Mouse (Mus musculus) olfactory bulb, adult 2 months (tissue): ENCODE measurements at regions not wholly inside any gene's neighbourhood (a gene's known extent, or its start where the extent isn't known, plus 50 kb on each side); places are given as distances from the start of the nearest gene placed in this dataset.

ENCODE experiments used
- H3K27ac ChIP-seq: fragments of 200-500 bp; 2 replicates; pipeline ENCODE4 v1.5.1; 2012; ENCODE audit warnings: low read depth, low read length; ENCODE audit not compliant: insufficient read depth
- H3K4me1 ChIP-seq: fragments of 200-500 bp; 2 replicates; pipeline ENCODE4 v1.6.1; 2012; ENCODE audit warnings: low read length; ENCODE audit not compliant: control insufficient read depth, insufficient read depth
- H3K4me3 ChIP-seq: fragments of 200-500 bp; 2 replicates; pipeline ENCODE4 v1.5.1; 2012; ENCODE audit warnings: mild to moderate bottlenecking, low read depth, low read length, moderate library complexity; ENCODE audit not compliant: insufficient read depth
- CTCF ChIP-seq: fragments of 200-500 bp; IDR thresholded peaks from 2 replicates; pipeline ENCODE4 v1.5.1; 2012; ENCODE audit warnings: low read depth, mild to moderate bottlenecking, low read length, moderate library complexity; ENCODE audit not compliant: insufficient read depth
- POLR2A ChIP-seq: fragments of 200-500 bp; IDR thresholded peaks from 2 replicates; pipeline ENCODE4 v1.6.1; 2012; ENCODE audit warnings: mild to moderate bottlenecking, low read depth, low read length, moderate library complexity; ENCODE audit not compliant: insufficient read depth
- WGBS: fragments of 180-500 bp; shearing (Covaris S2); methylation state at CpG from one replicate; pipeline ENCODE4 v1.1.7; 2018; 5-methylcytosine and 5-hydroxymethylcytosine counted together

DNA sequence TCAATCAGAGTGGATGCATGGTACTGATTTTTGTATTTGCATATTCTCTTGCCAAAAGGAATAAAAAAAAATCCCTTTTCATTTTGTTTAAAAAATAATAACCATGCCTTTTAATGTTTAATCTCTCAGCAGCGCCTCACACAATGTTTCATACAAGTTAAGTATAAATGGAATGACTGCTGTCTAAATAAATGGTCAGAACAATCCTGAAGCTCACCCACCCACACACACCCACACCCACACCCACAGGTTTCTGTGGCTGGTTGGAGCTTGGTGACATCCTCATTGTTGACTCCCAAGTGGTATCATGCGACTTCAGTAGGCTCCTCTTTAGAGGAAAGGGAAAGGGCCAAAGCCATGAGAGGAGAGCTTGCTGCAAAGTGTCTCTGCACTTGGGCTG lies 361.6 kb upstream of the Arid1b start:
- H3K4me1 ChIP-seq = peaks cover 3% of the 10 kb centered on the region; the same call in 1 of the 2 replicates
- TF ChIP-seq CTCF = no peak
- no peak for TF ChIP-seq POLR2A
- H3K4me3 ChIP-seq = no peak overlapping the region
- H3K27ac ChIP-seq = no peak overlapping the region
- WGBS = 96% methylated on average over 2 of the region's 2 CpGs

DNA sequence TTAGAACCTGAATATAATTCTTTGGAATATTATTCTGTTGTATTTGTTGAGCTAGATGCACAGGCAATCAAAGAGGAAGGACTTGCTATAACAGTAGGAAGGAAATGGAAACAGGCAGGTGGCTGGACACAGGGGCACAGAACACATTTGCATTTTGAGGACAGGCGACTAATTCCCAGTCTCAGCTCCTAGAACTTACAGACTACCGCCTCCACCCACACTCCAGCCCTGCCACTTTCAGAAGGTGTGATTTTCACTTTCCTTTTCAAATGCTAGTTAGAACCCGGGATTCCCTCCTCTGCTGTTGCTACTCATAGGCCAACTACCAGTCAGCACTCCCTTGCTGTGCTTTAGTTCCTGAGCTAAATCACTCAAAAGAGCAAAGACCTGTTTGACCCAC lies 360.4 kb upstream of the Arid1b start:
- H3K4me1 ChIP-seq = peaks cover 3% of the 10 kb centered on the region; the same call in 1 of the 2 replicates
- no peak overlapping the region for H3K27ac ChIP-seq
- no peak for TF ChIP-seq CTCF
- WGBS = 67% methylated on average over 3 of the region's 3 CpGs
- H3K4me3 ChIP-seq = no peak overlapping the region

DNA sequence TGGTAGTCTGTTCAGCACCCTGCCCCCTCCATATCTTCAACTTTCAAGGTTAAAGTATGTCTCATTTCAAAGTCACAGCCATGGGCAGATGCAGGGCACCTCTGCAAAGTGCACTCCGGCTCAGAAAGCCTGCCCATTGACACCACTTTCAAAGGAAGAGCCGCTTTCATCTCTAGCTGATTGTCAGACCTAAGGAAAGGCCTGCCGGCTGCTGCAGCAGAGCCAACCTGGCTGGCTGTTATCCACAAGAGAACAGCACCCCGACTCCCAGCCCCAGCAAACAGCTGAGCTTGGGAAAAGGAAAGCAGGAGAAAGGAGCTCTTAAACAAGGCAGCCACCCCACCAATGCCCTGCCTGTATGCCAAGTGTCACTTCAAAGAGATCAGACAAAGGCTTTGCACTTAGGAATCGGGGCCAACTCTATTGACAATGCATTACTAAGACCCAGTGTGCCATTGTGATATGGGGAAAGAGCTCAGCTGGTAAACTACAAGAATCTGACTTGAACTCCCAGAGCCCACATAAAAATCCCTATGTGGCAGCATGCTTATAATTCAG lies 357.3 kb upstream of the Arid1b start:
- 49% methylated on average over 5 of the region's 5 CpGs for WGBS
- TF ChIP-seq POLR2A (no peak), CTCF (no peak)
- Histone ChIP-seq H3K27ac (no peak overlapping the region), H3K4me1 (peaks cover 3% of the 10 kb centered on the region; the same call in 1 of the 2 replicates), H3K4me3 (no peak overlapping the region)

DNA sequence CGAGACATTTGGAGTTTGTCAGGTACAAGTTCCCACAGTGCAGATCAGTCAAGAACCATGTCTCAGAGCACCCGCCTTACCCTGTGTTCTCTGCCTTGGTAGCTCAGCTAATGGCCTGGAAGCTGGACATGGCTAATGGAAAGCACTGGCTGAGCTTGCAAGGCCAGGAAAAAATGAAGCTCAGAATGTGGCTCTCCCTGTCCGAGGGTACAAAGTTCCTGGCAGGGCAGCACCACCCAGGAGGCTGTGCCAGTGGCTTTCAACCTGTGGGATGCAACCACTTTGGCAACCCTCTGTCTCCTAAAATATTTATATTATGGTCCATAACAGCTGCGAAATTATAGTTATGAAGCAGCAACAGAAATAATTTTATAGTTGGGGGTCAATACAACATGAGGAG lies 354.6 kb upstream of the Arid1b start:
- Histone ChIP-seq H3K4me3 (no peak overlapping the region), H3K27ac (no peak overlapping the region), H3K4me1 (peaks cover 3% of the 10 kb centered on the region; the same call in 1 of the 2 replicates)
- WGBS = 89% methylated on average over 4 of the region's 4 CpGs
- no peak for TF ChIP-seq CTCF
- TF ChIP-seq POLR2A = no peak

DNA sequence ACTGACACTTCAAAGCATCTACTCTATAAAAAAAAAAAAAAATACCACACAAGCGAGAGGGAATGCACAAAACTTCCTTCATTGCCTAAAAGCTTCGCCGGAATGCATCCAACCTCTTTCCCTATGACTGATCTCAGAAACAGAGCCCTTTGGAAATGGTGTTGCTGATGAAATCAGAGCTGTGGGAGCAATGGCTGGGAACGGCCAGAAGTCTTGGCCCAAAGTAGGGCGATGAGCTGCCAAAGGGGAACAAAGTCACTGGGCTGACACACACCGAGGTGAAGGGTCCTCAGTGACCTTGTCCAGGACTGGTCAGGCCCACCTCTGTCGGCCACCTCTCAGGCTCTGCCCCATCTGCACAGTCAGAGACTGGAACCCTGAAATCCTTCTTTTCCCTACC lies 353.6 kb upstream of the Arid1b start:
- WGBS = 77% methylated on average over 7 of the region's 7 CpGs
- no peak for TF ChIP-seq CTCF
- TF ChIP-seq POLR2A = no peak
- H3K4me3 ChIP-seq = no peak overlapping the region
- H3K4me1 ChIP-seq = peaks cover 3% of the 10 kb centered on the region; the same call in 1 of the 2 replicates
- H3K27ac ChIP-seq = no peak overlapping the region

DNA sequence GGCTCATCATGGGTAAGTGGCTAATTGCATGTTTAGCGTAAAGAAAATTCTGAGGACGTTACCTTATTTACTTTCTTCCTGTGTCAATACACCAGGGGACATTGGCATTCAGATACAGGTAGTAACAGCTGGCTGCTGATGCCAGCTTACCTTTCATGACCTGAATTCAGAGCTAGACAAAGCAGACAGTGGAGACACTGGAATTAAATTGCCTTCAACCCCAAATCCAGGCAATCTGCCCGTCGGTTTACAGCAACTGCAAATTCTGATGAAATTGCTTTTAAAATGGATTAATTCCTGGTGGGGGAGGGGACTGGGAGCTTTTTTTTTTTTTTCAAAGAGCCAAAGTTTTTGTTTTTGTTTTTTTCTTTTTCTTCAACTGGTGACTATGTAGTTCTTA lies 353.0 kb upstream of the Arid1b start:
- H3K4me1 ChIP-seq = peaks cover 3% of the 10 kb centered on the region; the same call in 1 of the 2 replicates
- 46% methylated on average over 4 of the region's 4 CpGs for WGBS
- no peak overlapping the region for H3K27ac ChIP-seq
- TF ChIP-seq CTCF (no peak), POLR2A (no peak)
- no peak overlapping the region for H3K4me3 ChIP-seq

DNA sequence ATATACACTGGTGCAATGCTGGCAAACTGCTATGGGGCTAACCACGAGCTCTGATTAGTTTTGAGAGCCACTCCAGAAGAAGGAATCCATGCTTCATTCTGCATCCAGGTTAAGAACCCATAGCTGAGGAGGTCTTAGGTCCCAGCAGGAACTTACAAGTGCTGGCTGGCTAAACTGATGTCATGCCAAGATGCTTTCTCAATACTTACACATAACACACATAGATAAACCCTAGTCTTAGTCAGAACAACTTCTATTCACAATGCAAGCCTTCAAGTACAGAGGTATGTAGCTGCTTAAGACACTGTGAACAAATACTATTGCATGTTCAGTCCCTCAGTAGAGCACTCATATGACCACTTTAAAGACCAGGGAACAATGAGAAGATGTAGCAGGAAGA lies 352.1 kb upstream of the Arid1b start:
- WGBS = 98% methylated on average over 1 of the region's 1 CpGs
- Histone ChIP-seq H3K27ac (no peak overlapping the region), H3K4me3 (no peak overlapping the region), H3K4me1 (no peaks in the 10 kb centered on the region)
- TF ChIP-seq CTCF = no peak
- no peak for TF ChIP-seq POLR2A

DNA sequence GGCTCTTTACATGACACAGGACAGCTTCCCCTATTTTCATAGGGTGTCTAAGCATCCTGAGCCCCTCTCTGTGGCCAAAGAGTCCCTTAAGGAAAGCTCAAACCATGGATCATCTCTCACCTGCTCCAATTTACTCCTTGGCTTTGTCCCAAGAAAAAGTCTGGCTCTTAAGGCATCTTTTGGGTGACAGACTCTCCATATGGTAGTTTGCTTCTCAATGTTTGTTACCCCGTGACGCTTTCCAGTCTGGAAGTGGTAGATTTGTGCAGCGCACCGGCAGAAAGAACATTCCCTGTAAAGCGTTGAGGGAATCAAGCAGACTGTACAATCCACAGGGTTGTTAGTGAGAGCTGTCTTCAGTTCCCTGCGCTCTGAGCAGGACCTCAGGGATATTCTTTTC lies 350.8 kb upstream of the Arid1b start:
- WGBS = 81% methylated on average over 6 of the region's 6 CpGs
- TF ChIP-seq CTCF (no peak), POLR2A (no peak)
- no peak overlapping the region for H3K27ac ChIP-seq

DNA sequence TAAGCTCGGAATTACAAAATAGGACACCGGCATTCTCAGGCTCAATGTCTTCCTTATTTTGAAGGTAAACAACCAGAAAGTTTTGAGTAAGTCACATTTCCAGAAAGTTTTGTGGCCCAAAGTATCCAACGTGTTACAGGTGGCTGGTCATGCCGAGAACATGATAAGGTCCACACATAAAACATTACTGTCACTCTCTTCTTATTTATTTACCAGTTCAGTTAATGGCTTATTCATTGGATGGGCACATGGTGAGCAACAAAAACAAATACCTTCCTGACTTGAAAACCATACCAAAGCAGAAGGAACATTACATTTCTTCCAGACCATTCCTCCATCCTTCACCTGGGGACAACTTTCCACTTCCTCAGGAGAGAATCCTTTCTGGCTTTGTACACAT lies 345.5 kb upstream of the Arid1b start:
- TF ChIP-seq POLR2A = no peak
- no peak for TF ChIP-seq CTCF
- no peaks in the 10 kb centered on the region for H3K4me1 ChIP-seq
- no peak overlapping the region for H3K4me3 ChIP-seq
- no peak overlapping the region for H3K27ac ChIP-seq
- WGBS = 93% methylated on average over 4 of the region's 4 CpGs

More for the DNA sequence above, 350.8 kb upstream of the Arid1b start:
- Histone ChIP-seq H3K4me3 (no peak overlapping the region), H3K4me1 (no peaks in the 10 kb centered on the region)

DNA sequence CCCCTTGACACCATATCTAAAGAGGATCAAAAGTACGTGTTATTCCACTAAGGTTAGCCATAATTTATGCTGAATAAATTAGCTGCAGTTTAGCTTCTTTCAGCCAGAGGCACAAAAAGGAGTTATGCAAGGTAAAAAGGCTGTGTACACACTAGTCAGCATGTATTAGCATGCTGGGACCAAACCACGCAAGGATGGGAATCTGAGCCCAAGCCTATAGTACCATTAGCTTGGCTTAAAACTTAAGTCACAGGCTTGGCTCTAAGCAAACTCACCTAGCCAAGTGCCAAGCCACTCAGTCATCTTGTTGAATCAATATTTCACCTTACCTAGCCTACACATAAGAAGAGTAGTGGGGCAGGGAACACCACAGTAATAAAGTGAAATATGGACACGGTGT lies 339.9 kb upstream of the Arid1b start:
- TF ChIP-seq CTCF = no peak
- no peak for TF ChIP-seq POLR2A
- WGBS = 71% methylated on average over 3 of the region's 3 CpGs
- Histone ChIP-seq H3K27ac (no peak overlapping the region), H3K4me3 (no peak overlapping the region), H3K4me1 (no peaks in the 10 kb centered on the region)
